Mouse (Mus musculus) MEL (cell line): ENCODE measurements at regions not wholly inside any gene's neighbourhood (a gene's known extent, or its start where the extent isn't known, plus 50 kb on each side); places are given as distances from the start of the nearest gene placed in this dataset.
"Not testable (repeated sequence)": the region's sequence is repeated elsewhere in the genome, so short reads cannot be mapped to it uniquely, and the experiment has no call there.

ENCODE experiments used
- DNase-seq: peaks from one replicate; pipeline ENCODE4 v3.0.0; 2011; ENCODE audit warnings: low read depth, low spot score
- H3K27ac ChIP-seq: 2 replicates; pipeline ENCODE4 v1.5.1; 2012; ENCODE audit warnings: low read depth, mild to moderate bottlenecking, control low read depth, low read length, moderate library complexity; ENCODE audit not compliant: control insufficient read depth
- H3K27me3 ChIP-seq, 2 experiments: fragments of 150-350 bp in 1 of 2; sonication (generic) in 1 of 2; 2 replicates each; pipeline ENCODE4 v1.6.1; 2012; ENCODE audit warnings: low read length in 2 of 2, mild to moderate bottlenecking in 2 of 2, improper control_type of control experiment in 1 of 2, moderate library complexity in 1 of 2; ENCODE audit not compliant: insufficient read depth in 2 of 2, control insufficient read depth in 1 of 2
- H3K36me3 ChIP-seq, 2 experiments: 2 replicates each; pipeline ENCODE4 v1.6.1; 2012 to 2014; ENCODE audit warnings: low read length in 2 of 2, improper control_type of control experiment in 1 of 2, inconsistent platforms in 1 of 2, mild to moderate bottlenecking in 1 of 2; ENCODE audit not compliant: insufficient read depth in 2 of 2, control insufficient read depth in 1 of 2
- H3K4me1 ChIP-seq, 2 experiments: fragments of 150-350 bp in 1 of 2; sonication (generic) in 1 of 2; 2 replicates each; pipeline ENCODE4 v1.6.1; 2012; ENCODE audit warnings: low read length in 2 of 2, improper control_type of control experiment in 1 of 2, mild to moderate bottlenecking in 1 of 2; ENCODE audit not compliant: insufficient read depth in 2 of 2, control insufficient read depth in 1 of 2
- H3K4me3 ChIP-seq, 2 experiments: fragments of 150-350 bp in 1 of 2; sonication (generic) in 1 of 2; 2 replicates each; pipeline ENCODE4 v1.5.1; 2012; ENCODE audit warnings: low read depth in 2 of 2, low read length in 2 of 2, mild to moderate bottlenecking in 2 of 2, moderate library complexity in 2 of 2, control low read depth in 1 of 2, improper control_type of control experiment in 1 of 2; ENCODE audit not compliant: control insufficient read depth in 1 of 2, insufficient read depth in 1 of 2
- H3K79me2 ChIP-seq: 2 replicates; pipeline ENCODE4 v1.6.1; 2012; ENCODE audit warnings: mild to moderate bottlenecking, low read length, moderate library complexity; ENCODE audit not compliant: control insufficient read depth, poor library complexity, insufficient read depth
- H3K9ac ChIP-seq: 2 replicates; pipeline ENCODE4 v1.6.1; 2012; ENCODE audit warnings: low read depth, mild to moderate bottlenecking, control low read depth, low read length, moderate library complexity; ENCODE audit not compliant: control insufficient read depth, poor library complexity, severe bottlenecking
- H3K9me3 ChIP-seq: fragments of 150-350 bp; sonication (generic); replicated peaks from 2 replicates; pipeline ENCODE4 v1.6.1; 2012; ENCODE audit warnings: mild to moderate bottlenecking, low read length, improper control_type of control experiment, moderate library complexity; ENCODE audit not compliant: insufficient read depth
- E2F4 ChIP-seq: IDR thresholded peaks from 2 replicates; pipeline ENCODE4 v1.6.1; 2011; ENCODE audit warnings: low read depth, low read length, improper control_type of control experiment, borderline replicate concordance
- ELF1 ChIP-seq: IDR thresholded peaks from 2 replicates; pipeline ENCODE4 v1.6.1; 2014; ENCODE audit warnings: low read depth, mild to moderate bottlenecking, inconsistent platforms, low read length, improper control_type of control experiment, moderate library complexity
- KAT2A ChIP-seq: conservative IDR thresholded peaks from 2 replicates; pipeline ENCODE4 v1.6.1; 2012; ENCODE audit warnings: low read depth, low read length, improper control_type of control experiment, inconsistent platforms
- MAX ChIP-seq: IDR thresholded peaks from 2 replicates; pipeline ENCODE4 v1.6.1; 2011; ENCODE audit warnings: low read length, improper control_type of control experiment
- MXI1 ChIP-seq: IDR thresholded peaks from 2 replicates; pipeline ENCODE4 v1.6.1; 2011; ENCODE audit warnings: mild to moderate bottlenecking, low read depth, low read length, improper control_type of control experiment
- MYC ChIP-seq: IDR thresholded peaks from 2 replicates; pipeline ENCODE4 v1.6.1; 2011; ENCODE audit warnings: low read depth, mild to moderate bottlenecking, low read length, improper control_type of control experiment, moderate library complexity
- NELFE ChIP-seq: IDR thresholded peaks from 2 replicates; pipeline ENCODE4 v1.6.1; 2011; ENCODE audit warnings: low read depth, low read length, improper control_type of control experiment
- POLR2A ChIP-seq, 2 experiments: IDR thresholded peaks; 2 replicates each; pipeline ENCODE4 v1.6.1; 2011 to 2012; ENCODE audit warnings: low read length in 2 of 2, mild to moderate bottlenecking in 2 of 2, control low read depth in 1 of 2, improper control_type of control experiment in 1 of 2, low read depth in 1 of 2, moderate library complexity in 1 of 2; ENCODE audit not compliant: control insufficient read depth in 1 of 2, insufficient read depth in 1 of 2, poor library complexity in 1 of 2
- POLR2AphosphoS2 ChIP-seq: IDR thresholded peaks from 2 replicates; pipeline ENCODE4 v1.6.1; 2011; ENCODE audit warnings: low read length, improper control_type of control experiment
- POLR2AphosphoS5 ChIP-seq: IDR thresholded peaks from 2 replicates; pipeline ENCODE4 v1.6.1; 2012; ENCODE audit warnings: low read depth, borderline replicate concordance, mild to moderate bottlenecking, inconsistent platforms, low read length, moderate library complexity, mixed read lengths
- RAD21 ChIP-seq: IDR thresholded peaks from 2 replicates; pipeline ENCODE4 v1.6.1; 2011; ENCODE audit warnings: mild to moderate bottlenecking, low read depth, low read length, improper control_type of control experiment
- RCOR1 ChIP-seq: IDR thresholded peaks from 2 replicates; pipeline ENCODE4 v1.6.1; 2012; ENCODE audit warnings: low read depth, mild to moderate bottlenecking, inconsistent platforms, low read length, improper control_type of control experiment
- SIN3A ChIP-seq: IDR thresholded peaks from 2 replicates; pipeline ENCODE4 v1.6.1; 2012; ENCODE audit warnings: low read length, improper control_type of control experiment, inconsistent platforms
- SMC3 ChIP-seq: IDR thresholded peaks from 2 replicates; pipeline ENCODE4 v1.6.1; 2011; ENCODE audit warnings: low read depth, low read length, improper control_type of control experiment
- TAL1 ChIP-seq: IDR thresholded peaks from 2 replicates; pipeline ENCODE4 v1.6.1; 2012; ENCODE audit warnings: mild to moderate bottlenecking, inconsistent platforms, low read length, moderate library complexity, mixed read lengths
- TBP ChIP-seq: IDR thresholded peaks from 2 replicates; pipeline ENCODE4 v1.8.0; 2011; ENCODE audit warnings: low read depth, low read length, improper control_type of control experiment
- TCF12 ChIP-seq: IDR thresholded peaks from 2 replicates; pipeline ENCODE4 v1.6.1; 2014; ENCODE audit warnings: low read depth, mild to moderate bottlenecking, inconsistent platforms, low read length, improper control_type of control experiment, moderate library complexity
- UBTF ChIP-seq: IDR thresholded peaks from 2 replicates; pipeline ENCODE4 v1.6.1; 2012; ENCODE audit warnings: low read depth, mild to moderate bottlenecking, inconsistent platforms, low read length, improper control_type of control experiment, moderate library complexity, borderline replicate concordance; ENCODE audit not compliant: insufficient read depth
- USF1 ChIP-seq: IDR thresholded peaks from 2 replicates; pipeline ENCODE4 v1.6.1; 2014; ENCODE audit warnings: low read depth, mild to moderate bottlenecking, inconsistent platforms, low read length, improper control_type of control experiment, moderate library complexity
- USF2 ChIP-seq, 2 experiments: IDR thresholded peaks; 2 replicates each; pipeline ENCODE4 v1.6.1; 2011 to 2012; ENCODE audit warnings: improper control_type of control experiment in 2 of 2, low read length in 2 of 2, borderline replicate concordance in 1 of 2, inconsistent platforms in 1 of 2, low read depth in 1 of 2, mild to moderate bottlenecking in 1 of 2; ENCODE audit not compliant: insufficient read depth in 1 of 2
- ZKSCAN1 ChIP-seq: IDR thresholded peaks from 2 replicates; pipeline ENCODE4 v1.6.1; 2012; ENCODE audit warnings: low read depth, mild to moderate bottlenecking, inconsistent platforms, low read length, improper control_type of control experiment, moderate library complexity

- Histone ChIP-seq H3K4me3 (no peak overlapping the region), H3K4me1 (no peaks in the 10 kb centered on the region), H3K79me2 (no peaks in the 10 kb centered on the region), H3K9ac (no peak overlapping the region), H3K9me3 (no peaks in the 10 kb centered on the region), H3K27me3 (no peaks in the 10 kb centered on the region), H3K36me3 (no peaks in the 10 kb centered on the region), H3K27ac (no peak overlapping the region)
- DNase-seq: no peak
- TF ChIP-seq SMC3 (no peak), MYC (no peak), POLR2A (IDR thresholded peaks at IDR 0.05; ENCODE audit: control insufficient read depth in 1 of 2, insufficient read depth in 1 of 2, low read depth in 1 of 2, low read length in 2 of 2, poor library complexity in 1 of 2) (no peak), RCOR1 (no peak), USF2 (IDR thresholded peaks at IDR 0.05; ENCODE audit: borderline replicate concordance in 1 of 2, insufficient read depth in 1 of 2, low read depth in 1 of 2, low read length in 2 of 2) (no peak), POLR2AphosphoS5 (no peak), ZKSCAN1 (no peak), MAX (no peak), TAL1 (no peak), TCF12 (no peak), E2F4 (no peak), RAD21 (no peak)
Measured at GRCm38 (mm10) chr7:61726149-61726548, 620.2 kb upstream of the Ndn start.

- H3K27ac ChIP-seq: no peak overlapping the region
- TF ChIP-seq NELFE (no peak), POLR2A (IDR thresholded peaks at IDR 0.05; ENCODE audit: control insufficient read depth in 1 of 2, insufficient read depth in 1 of 2, low read depth in 1 of 2, low read length in 2 of 2, poor library complexity in 1 of 2) (no peak), SIN3A (no peak), POLR2AphosphoS2 (no peak), USF1 (no peak), TAL1 (no peak), UBTF (no peak), TBP (no peak), MXI1 (no peak), USF2 (IDR thresholded peaks at IDR 0.05; ENCODE audit: borderline replicate concordance in 1 of 2, insufficient read depth in 1 of 2, low read depth in 1 of 2, low read length in 2 of 2) (no peak), KAT2A (no peak), ELF1 (no peak)
- no peaks in the 10 kb centered on the region for H3K27me3 ChIP-seq
- no peaks in the 10 kb centered on the region for H3K36me3 ChIP-seq
- DNase-seq: no peak
- H3K9me3 ChIP-seq: no peaks in the 10 kb centered on the region
- H3K9ac ChIP-seq: no peak overlapping the region
- no peak overlapping the region for H3K4me3 ChIP-seq
- no peaks in the 10 kb centered on the region for H3K4me1 ChIP-seq
- H3K79me2 ChIP-seq: no peaks in the 10 kb centered on the region
Measured at GRCm38 (mm10) chr7:61737511-61737910, 608.9 kb upstream of the Ndn start.

GRCm38 (mm10) chr7:61739336-61739735 lies 607.0 kb upstream of the Ndn start:
- not testable (repeated sequence) for H3K27me3 ChIP-seq, H3K36me3 ChIP-seq, H3K9me3 ChIP-seq, H3K4me3 ChIP-seq, H3K4me1 ChIP-seq, H3K79me2 ChIP-seq, H3K9ac ChIP-seq, DNase-seq, H3K27ac ChIP-seq
